ENCODE assay signal across 1 mouse cellular context in the genomic region with DNA sequence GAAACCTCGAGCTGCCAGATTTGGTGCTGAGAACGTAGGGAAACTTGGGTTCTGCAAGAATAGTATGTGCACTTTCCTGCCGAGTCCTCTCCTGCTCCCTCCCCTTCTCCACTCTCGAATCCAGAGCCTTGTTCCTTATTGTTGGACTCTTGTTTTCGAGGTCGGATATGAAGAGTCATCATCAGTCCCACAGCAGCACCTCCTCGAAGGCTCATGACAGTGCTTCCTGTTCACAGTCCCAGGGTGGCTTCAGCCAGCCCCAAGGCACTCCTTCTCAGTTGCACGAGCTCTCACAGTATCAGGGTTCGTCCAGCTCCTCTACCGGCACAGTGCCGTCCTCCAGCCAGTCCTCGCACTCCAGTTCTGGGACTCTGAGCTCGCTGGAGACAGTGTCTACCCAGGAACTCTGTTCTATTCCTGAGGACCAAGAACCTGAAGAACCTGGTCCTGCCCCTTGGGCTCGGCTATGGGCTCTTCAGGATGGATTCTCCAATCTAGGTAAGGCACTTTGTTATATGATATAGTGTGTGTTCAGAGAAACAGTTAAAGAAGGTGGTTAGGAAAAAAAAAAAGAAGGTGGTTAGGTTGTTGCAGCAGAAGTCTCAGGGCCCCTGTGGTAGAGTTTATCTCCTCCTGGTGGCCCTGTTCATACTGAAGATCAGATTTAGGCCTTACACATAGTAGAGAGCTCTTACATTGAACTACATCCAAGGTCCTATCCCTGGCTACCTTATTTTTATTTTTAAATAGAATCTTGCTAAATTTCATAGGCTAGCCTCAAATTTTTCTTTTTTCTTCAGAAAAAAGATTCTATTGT.
TF ChIP-seq lines count a peak whose summit lies in the region.

No protein-coding gene starts in this region.

TF ChIP-seq in MEL, 35 proteins besides CTCF, POLR2A, EP300 and RAD21:
- TF ChIP-seq ZNF384 (IDR thresholded peaks at IDR 0.05; ENCODE audit: low read depth, low read length): peak; percentile 88
- no peak for TF ChIP-seq NRF1 (IDR thresholded peaks at IDR 0.05; ENCODE audit: insufficient read depth, low read depth, low read length, poor library complexity, severe bottlenecking)
- peak; percentile 78 for TF ChIP-seq SMC3 (IDR thresholded peaks at IDR 0.05; ENCODE audit: low read depth, low read length)
- 0 out of 2 replicates have a peak, but pooled peaks have one; percentile 25 for TF ChIP-seq SIN3A (IDR thresholded peaks at IDR 0.05; ENCODE audit: low read length)
- TF ChIP-seq TBP (IDR thresholded peaks at IDR 0.05; ENCODE audit: low read depth, low read length): no peak
- TF ChIP-seq ZC3H11A (IDR thresholded peaks at IDR 0.05; ENCODE audit: low read depth, low read length): peak; percentile 51
